Mouse (Mus musculus) G1E (cell line): ENCODE measurements around the gene Il31ra.

ENCODE experiments used
- CTCF ChIP-seq: IDR thresholded peaks from 2 replicates; pipeline ENCODE4 v1.5.1; 2012; ENCODE audit warnings: low read depth, low read length, inconsistent platforms, mixed read lengths
- GATA1 ChIP-seq: IDR thresholded peaks from 2 replicates; pipeline ENCODE4 v1.6.1; 2012; ENCODE audit warnings: borderline replicate concordance, low read length, inconsistent platforms, mixed read lengths
- POLR2AphosphoS5 ChIP-seq: IDR thresholded peaks from 2 replicates; pipeline ENCODE4 v1.6.1; 2012; ENCODE audit warnings: low read depth, low read length, inconsistent platforms; ENCODE audit not compliant: insufficient replicate concordance

DNA sequence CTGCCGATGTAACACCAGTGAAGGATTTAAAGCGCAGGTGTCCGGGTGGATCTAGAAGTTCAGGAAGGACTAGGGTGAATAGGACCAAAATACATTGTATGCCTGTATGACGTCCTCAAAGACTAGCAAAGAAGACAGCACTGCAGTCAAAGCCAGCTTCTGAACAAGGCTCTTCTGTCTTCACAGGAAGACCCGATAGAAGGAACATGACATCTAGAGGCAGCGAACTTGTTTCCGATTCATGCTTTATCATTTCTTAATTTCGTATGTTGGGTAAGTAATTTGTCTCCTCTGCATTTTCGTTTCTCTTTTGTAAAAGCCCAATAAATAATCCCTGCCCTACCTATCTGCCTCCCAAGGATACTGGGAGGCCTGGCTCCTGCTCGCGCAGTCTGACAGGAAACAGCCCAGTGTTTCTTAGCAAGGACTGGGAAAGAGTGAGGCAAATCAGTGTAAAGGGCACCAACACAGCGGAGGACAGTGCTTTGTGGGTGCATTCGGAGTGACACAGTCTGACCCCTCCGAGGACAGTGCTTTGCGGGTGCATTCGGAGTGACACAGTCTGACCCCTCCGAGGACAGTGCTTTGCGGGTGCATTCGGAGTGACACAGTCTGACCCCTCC is 121.6 kb downstream of the Il31ra start:
- TF ChIP-seq CTCF (no peak), GATA1 (no peak), POLR2AphosphoS5 (no peak)
